Mouse (Mus musculus) B cell, adult 62 days (primary cell): ENCODE data around the gene Gsta3. TPM values are rescaled to one million over a fixed set of nuclear protein-coding genes. Genes with fewer than 3 reads are reported as not detected.

Source experiments
- total RNA-seq: library from RNA; stranded (reverse); gene quantifications from 4 replicates; pipeline ENCODE4 v1.2.4, GENCODE M21; 2023

Gsta3 gene
- not detected in 4 replicates for total RNA-seq

GRCm38 (mm10) chr1:21239911-21240898, at the start of gene Gsta3:
Gene Gsta3 (plus strand): TSS chr1:21240589.

GRCm38 (mm10) chr1:21218489-21218919, 21.9 kb upstream of the Gsta3 start, which contains the start of gene Tmem14a:
Gene Tmem14a (plus strand): TSS chr1:21218575.

Other genes starting within 250 kb of the Gsta3 start
- 16.5 to 20.8 TPM (median 17.2 TPM) in 4 replicates for gene Tram2, start 161.4 kb upstream of the Gsta3 start, total RNA-seq
- gene Tmem14a, start 22.0 kb upstream of the Gsta3 start, total RNA-seq, result 0.47 to 1.3 TPM (median 1.1 TPM) in 4 replicates
- gene Khdc1a, start 109.1 kb downstream of the Gsta3 start, total RNA-seq, result not detected in 4 replicates
- not detected in 4 replicates for gene Khdc1c, start 127.7 kb downstream of the Gsta3 start, total RNA-seq
- gene Khdc1b, start 143.0 kb downstream of the Gsta3 start, total RNA-seq, result not detected in 4 replicates